Mouse (Mus musculus) limb, embryonic 10.5 days (tissue): ENCODE measurements around the gene Hnrnpu. TPM values are rescaled to one million over a fixed set of nuclear protein-coding genes. Genes with fewer than 3 reads are reported as not detected.
"Not testable (repeated sequence)": the region's sequence is repeated elsewhere in the genome, so short reads cannot be mapped to it uniquely, and the experiment has no call there.

Experiments
- DNase-seq: peaks from one replicate; pipeline ENCODE4 v3.0.0-alpha.2; 2017; ENCODE audit warnings: low spot score
- H3K27ac ChIP-seq: fragments of 300-500 bp; sonication (generic); 2 replicates; pipeline ENCODE4 v1.5.1; 2016; ENCODE audit warnings: mild to moderate bottlenecking
- H3K27me3 ChIP-seq: fragments of 300-500 bp; sonication (generic); 2 replicates; pipeline ENCODE4 v1.6.1; 2016; ENCODE audit warnings: low read depth, mild to moderate bottlenecking; ENCODE audit not compliant: poor library complexity, severe bottlenecking
- H3K36me3 ChIP-seq: fragments of 300-500 bp; sonication (generic); 2 replicates; pipeline ENCODE4 v1.6.1; 2016; ENCODE audit warnings: mild to moderate bottlenecking, moderate library complexity
- H3K4me1 ChIP-seq: fragments of 300-500 bp; sonication (generic); 2 replicates; pipeline ENCODE4 v1.6.1; 2016
- H3K4me3 ChIP-seq: fragments of 300-500 bp; sonication (generic); 2 replicates; pipeline ENCODE4 v1.5.1; 2016; ENCODE audit warnings: mild to moderate bottlenecking, moderate library complexity
- H3K9me3 ChIP-seq: fragments of 300-500 bp; sonication (generic); replicated peaks from 2 replicates; pipeline ENCODE4 v1.6.1; 2016; ENCODE audit warnings: mild to moderate bottlenecking
- WGBS: fragments of 180-500 bp; shearing (Covaris S2); methylation state at CpG from one replicate; pipeline ENCODE4 v1.1.7; 2016; 5-methylcytosine and 5-hydroxymethylcytosine counted together
- polyA plus RNA-seq: library from polyadenylated mRNA; unstranded; fragments of >200 nt; fragmentation: Nextera tagmentation; extraction: Ambion mirVana; gene quantifications from 2 replicates; pipeline ENCODE4 v1.2.1, GENCODE M21; 2016

Gene Hnrnpu
- polyA plus RNA-seq, 1 experiment from 2014 or later: 608 TPM

GRCm38 (mm10) chr1:178318389-178319184 lies 19.0 kb downstream of the Hnrnpu start, which contains the start of gene Cox20:
Gene Cox20 (plus strand): TSS chr1:178319130.
- WGBS: under 1% methylated on average over 83 of the region's 83 CpGs
- H3K27ac ChIP-seq: peak within 1 kb of the TSS; percentile 100
- H3K27me3 ChIP-seq: no peaks in the 10 kb centered on the region
- H3K4me1 ChIP-seq: peaks cover 20% of the 10 kb centered on the region
- peak; percentile 98 for DNase-seq
- peaks cover 33% of the 10 kb centered on the region for H3K36me3 ChIP-seq
- H3K9me3 ChIP-seq: no peaks in the 10 kb centered on the region
- H3K4me3 ChIP-seq: peak within 1 kb of the TSS; percentile 70

- no peaks in the 10 kb centered on the region for H3K27me3 ChIP-seq
- H3K36me3 ChIP-seq: peaks cover 27% of the 10 kb centered on the region
- DNase-seq: no peak
- H3K9me3 ChIP-seq: no peaks in the 10 kb centered on the region
- H3K27ac ChIP-seq: peak overlapping the region; percentile 100
- H3K4me3 ChIP-seq: peak overlapping the region; percentile 70
- WGBS: under 1% methylated on average over 17 of the region's 17 CpGs
- H3K4me1 ChIP-seq: peaks cover 20% of the 10 kb centered on the region
Observed at GRCm38 (mm10) chr1:178318002-178318388, 19.6 kb downstream of the Hnrnpu start.

- Histone ChIP-seq H3K27me3 (no peaks in the 10 kb centered on the region), H3K27ac (peak overlapping the region; percentile 100), H3K4me3 (peak overlapping the region; percentile 70), H3K36me3 (peaks cover 21% of the 10 kb centered on the region), H3K4me1 (peaks cover 20% of the 10 kb centered on the region), H3K9me3 (no peaks in the 10 kb centered on the region)
- no peak for DNase-seq
- WGBS: 70% methylated on average over 10 of the region's 10 CpGs
Observed at GRCm38 (mm10) chr1:178317275-178318001, 20.2 kb downstream of the Hnrnpu start.

GRCm38 (mm10) chr1:178314236-178314635 lies 23.4 kb downstream of the Hnrnpu start:
- no peak overlapping the region for H3K4me3 ChIP-seq
- no peaks in the 10 kb centered on the region for H3K9me3 ChIP-seq
- H3K4me1 ChIP-seq: peaks cover 5% of the 10 kb centered on the region; the same call in 1 of the 2 replicates
- no peak overlapping the region for H3K27ac ChIP-seq
- H3K36me3 ChIP-seq: no peaks in the 10 kb centered on the region
- no peak for DNase-seq
- WGBS: 97% methylated on average over 2 of the region's 2 CpGs
- H3K27me3 ChIP-seq: no peaks in the 10 kb centered on the region

- WGBS: 95% methylated on average over 1 of the region's 1 CpGs
- Histone ChIP-seq H3K4me1 (peaks cover 5% of the 10 kb centered on the region; the same call in 1 of the 2 replicates), H3K27me3 (no peaks in the 10 kb centered on the region), H3K27ac (no peak overlapping the region), H3K9me3 (no peaks in the 10 kb centered on the region), H3K36me3 (no peaks in the 10 kb centered on the region), H3K4me3 (no peak overlapping the region)
- DNase-seq: no peak
Observed at GRCm38 (mm10) chr1:178313039-178313597, 24.5 kb downstream of the Hnrnpu start.

- 60% methylated on average over 1 of the region's 1 CpGs for whole genome bisulfite sequencing
- H3K36me3 ChIP-seq: no peaks in the 10 kb centered on the region
- H3K4me3 ChIP-seq: no peak overlapping the region
- H3K27me3 ChIP-seq: no peaks in the 10 kb centered on the region
- H3K9me3 ChIP-seq: no peaks in the 10 kb centered on the region
- no peak overlapping the region for H3K27ac ChIP-seq
- no peaks in the 10 kb centered on the region for H3K4me1 ChIP-seq
- DNase-seq: no peak
Observed at GRCm38 (mm10) chr1:178310128-178310527, 27.5 kb downstream of the Hnrnpu start.

GRCm38 (mm10) chr1:178309487-178309886 lies 28.1 kb downstream of the Hnrnpu start:
- no peaks in the 10 kb centered on the region for H3K36me3 ChIP-seq
- no peak for DNase-seq
- no peaks in the 10 kb centered on the region for H3K4me1 ChIP-seq
- H3K27ac ChIP-seq: no peak overlapping the region
- no peak overlapping the region for H3K4me3 ChIP-seq
- H3K9me3 ChIP-seq: no peaks in the 10 kb centered on the region
- WGBS: 88% methylated on average over 2 of the region's 2 CpGs
- no peaks in the 10 kb centered on the region for H3K27me3 ChIP-seq

- no peaks in the 10 kb centered on the region for H3K9me3 ChIP-seq
- H3K27me3 ChIP-seq: no peaks in the 10 kb centered on the region
- WGBS: 24% methylated on average over 3 of the region's 3 CpGs
- H3K36me3 ChIP-seq: no peaks in the 10 kb centered on the region
- H3K4me1 ChIP-seq: no peaks in the 10 kb centered on the region
- no peak overlapping the region for H3K27ac ChIP-seq
- H3K4me3 ChIP-seq: no peak overlapping the region
- peak; percentile 81 for DNase-seq
Observed at GRCm38 (mm10) chr1:178303425-178303824, 34.2 kb downstream of the Hnrnpu start.

- DNase-seq, H3K9me3 ChIP-seq, H3K4me1 ChIP-seq, H3K27ac ChIP-seq, H3K4me3 ChIP-seq, H3K36me3 ChIP-seq, H3K27me3 ChIP-seq: not testable (repeated sequence)
- WGBS: 91% methylated on average over 2 of the region's 2 CpGs
Observed at GRCm38 (mm10) chr1:178301261-178301660, 36.3 kb downstream of the Hnrnpu start.

GRCm38 (mm10) chr1:178294051-178294450 lies 43.5 kb downstream of the Hnrnpu start:
- H3K4me1 ChIP-seq: peaks cover 5% of the 10 kb centered on the region
- H3K27ac ChIP-seq: no peak overlapping the region
- 98% methylated on average over 1 of the region's 1 CpGs for WGBS
- H3K27me3 ChIP-seq: no peaks in the 10 kb centered on the region
- DNase-seq: no peak
- H3K4me3 ChIP-seq: no peak overlapping the region
- no peaks in the 10 kb centered on the region for H3K9me3 ChIP-seq
- no peaks in the 10 kb centered on the region for H3K36me3 ChIP-seq

GRCm38 (mm10) chr1:178291716-178292115 lies 45.9 kb downstream of the Hnrnpu start:
- 82% methylated on average over 3 of the region's 3 CpGs for WGBS
- H3K27ac ChIP-seq: no peak overlapping the region
- H3K27me3 ChIP-seq: no peaks in the 10 kb centered on the region
- no peak overlapping the region for H3K4me3 ChIP-seq
- no peaks in the 10 kb centered on the region for H3K9me3 ChIP-seq
- H3K36me3 ChIP-seq: no peaks in the 10 kb centered on the region
- H3K4me1 ChIP-seq: peaks cover 5% of the 10 kb centered on the region; the same call in 1 of the 2 replicates
- no peak for DNase-seq

- no peak overlapping the region for H3K27ac ChIP-seq
- no peak for DNase-seq
Observed at GRCm38 (mm10) chr1:178287601-178288176, 49.9 kb downstream of the Hnrnpu start.

More at GRCm38 (mm10) chr1:178287601-178288176, 49.9 kb downstream of the Hnrnpu start:
- 71% methylated on average over 8 of the region's 8 CpGs for WGBS
- no peaks in the 10 kb centered on the region for H3K36me3 ChIP-seq
- no peaks in the 10 kb centered on the region for H3K9me3 ChIP-seq
- H3K4me3 ChIP-seq: no peak overlapping the region
- H3K27me3 ChIP-seq: no peaks in the 10 kb centered on the region
- no peaks in the 10 kb centered on the region for H3K4me1 ChIP-seq
